Mouse (Mus musculus) midbrain, embryonic 11.5 days (tissue): ENCODE measurements around the gene Smc3. TPM values are rescaled to one million over a fixed set of nuclear protein-coding genes. Genes with fewer than 3 reads are reported as not detected.
A peak's percentile ranks its signal among the peaks of the same experiment; 100 is the strongest.

ENCODE experiments used
- ATAC-seq: fragments of 200-750 bp; cut with Nextera tagmentation; 2 replicates; pipeline ENCODE4 v1.8.0; 2017; ENCODE audit warnings: moderate TSS enrichment, moderate library complexity; ENCODE audit not compliant: low FRiP score
- DNase-seq: peaks from one replicate; pipeline ENCODE4 v3.0.0; 2015; ENCODE audit warnings: low spot score; ENCODE audit errors: missing footprints
- H3K27ac ChIP-seq: fragments of 300-500 bp; sonication (generic); 2 replicates; pipeline ENCODE4 v1.5.1; 2014; ENCODE audit warnings: low read depth, low read length
- H3K27me3 ChIP-seq: fragments of 300-500 bp; sonication (generic); 2 replicates; pipeline ENCODE4 v1.6.1; 2014; ENCODE audit warnings: mild to moderate bottlenecking, low read length, moderate library complexity, mixed read lengths; ENCODE audit not compliant: control insufficient read depth, insufficient read depth
- H3K36me3 ChIP-seq: fragments of 300-500 bp; sonication (generic); 2 replicates; pipeline ENCODE4 v1.6.1; 2014; ENCODE audit warnings: mild to moderate bottlenecking, low read length, moderate library complexity, mixed read lengths; ENCODE audit not compliant: control insufficient read depth, insufficient read depth
- H3K4me1 ChIP-seq: fragments of 300-500 bp; sonication (generic); 2 replicates; pipeline ENCODE4 v1.6.1; 2014; ENCODE audit warnings: low read length; ENCODE audit not compliant: control insufficient read depth, insufficient read depth
- H3K4me2 ChIP-seq: fragments of 300-500 bp; sonication (generic); 2 replicates; pipeline ENCODE4 v1.6.1; 2014; ENCODE audit warnings: mild to moderate bottlenecking, moderate library complexity
- H3K4me3 ChIP-seq: fragments of 300-500 bp; sonication (generic); 2 replicates; pipeline ENCODE4 v1.5.1; 2014; ENCODE audit warnings: low read depth, low read length
- H3K9ac ChIP-seq: fragments of 300-500 bp; sonication (generic); 2 replicates; pipeline ENCODE4 v1.6.1; 2014; ENCODE audit warnings: low read length
- H3K9me3 ChIP-seq: fragments of 300-500 bp; sonication (generic); 2 replicates; pipeline ENCODE4 v1.6.1; 2016; ENCODE audit warnings: low read length; ENCODE audit not compliant: control insufficient read depth
- WGBS: fragments of 180-500 bp; shearing (Covaris S2); extraction: QIAGEN DNeasy Blood & Tissue Kit; methylation state at CpG from one replicate; pipeline ENCODE4 v1.1.7; 2014; 5-methylcytosine and 5-hydroxymethylcytosine counted together
- polyA plus RNA-seq: library from polyadenylated mRNA; unstranded; fragments of >200 nt; fragmentation: Nextera tagmentation; extraction: Ambion mirVana; gene quantifications from 2 replicates; pipeline ENCODE4 v1.2.1, GENCODE M21; 2014

Gene Smc3
- 95.1 and 102 TPM in 2 replicates for polyA plus RNA-seq

GRCm38 (mm10) chr19:53599757-53600539 is at the start of gene Smc3:
Smc3 (plus strand) TSS chr19:53600398.
- peak; percentile 98 for ATAC-seq
- H3K4me3 ChIP-seq: peak within 1 kb of the TSS; percentile 99
- H3K27me3 ChIP-seq: no peaks in the 10 kb centered on the region
- H3K27ac ChIP-seq: peak within 1 kb of the TSS; percentile 94
- no peaks in the 10 kb centered on the region for H3K9me3 ChIP-seq
- under 1% methylated on average over 70 of the region's 70 CpGs for WGBS
- peak within 1 kb of the TSS; percentile 95 for H3K9ac ChIP-seq
- H3K4me1 ChIP-seq: peaks cover 14% of the 10 kb centered on the region
- peak; percentile 99 for DNase-seq
- H3K4me2 ChIP-seq: peak within 1 kb of the TSS; percentile 79
- H3K36me3 ChIP-seq: no peaks in the 10 kb centered on the region

DNA sequence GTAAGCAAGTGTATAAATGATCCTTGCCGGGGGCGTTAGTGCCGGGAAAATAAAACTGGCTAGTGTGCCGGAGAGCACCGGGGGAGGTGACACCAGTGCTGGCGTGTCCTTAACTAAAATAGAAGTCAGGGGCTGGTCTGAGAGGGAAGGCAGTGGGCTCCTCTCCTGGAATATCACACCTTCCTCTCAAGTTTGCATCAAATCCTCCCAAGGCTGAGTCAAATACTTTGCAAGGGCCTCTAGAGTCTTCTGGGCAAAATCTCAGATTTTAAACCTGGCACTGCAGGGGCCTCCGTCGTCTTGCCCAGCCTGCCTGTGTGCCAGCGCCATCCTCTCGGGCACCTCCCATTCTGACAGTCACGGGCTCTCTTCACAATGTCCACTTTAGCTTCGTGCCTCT is 49.2 kb upstream of the Smc3 start:
- Histone ChIP-seq H3K9me3 (no peaks in the 10 kb centered on the region), H3K27me3 (no peaks in the 10 kb centered on the region), H3K4me1 (peaks cover 5% of the 10 kb centered on the region), H3K4me2 (no peak overlapping the region), H3K9ac (no peak overlapping the region), H3K27ac (no peak overlapping the region), H3K4me3 (no peak overlapping the region), H3K36me3 (no peaks in the 10 kb centered on the region)
- DNase-seq (no peak), ATAC-seq (no peak)
- WGBS: 86% methylated on average over 12 of the region's 12 CpGs

- WGBS: 45% methylated on average over 10 of the region's 10 CpGs
Observed at GRCm38 (mm10) chr19:53552216-53552786, 47.9 kb upstream of the Smc3 start.

GRCm38 (mm10) chr19:53552795-53553194 is 47.4 kb upstream of the Smc3 start:
- Histone ChIP-seq H3K4me2 (no peak overlapping the region), H3K4me1 (peaks cover under 1% of the 10 kb centered on the region), H3K27me3 (no peaks in the 10 kb centered on the region), H3K27ac (no peak overlapping the region), H3K36me3 (no peaks in the 10 kb centered on the region), H3K9ac (no peak overlapping the region), H3K9me3 (no peaks in the 10 kb centered on the region), H3K4me3 (no peak overlapping the region)
- DNase-seq (no peak), ATAC-seq (no peak)
- 70% methylated on average over 6 of the region's 6 CpGs for WGBS

More at GRCm38 (mm10) chr19:53552216-53552786, 47.9 kb upstream of the Smc3 start:
- Histone ChIP-seq H3K4me2 (no peak overlapping the region), H3K4me1 (peaks cover 5% of the 10 kb centered on the region), H3K27ac (no peak overlapping the region), H3K4me3 (no peak overlapping the region), H3K27me3 (no peaks in the 10 kb centered on the region), H3K9me3 (no peaks in the 10 kb centered on the region), H3K36me3 (no peaks in the 10 kb centered on the region), H3K9ac (no peak overlapping the region)
- ATAC-seq: no peak
- no peak for DNase-seq

GRCm38 (mm10) chr19:53554402-53554801 is 45.8 kb upstream of the Smc3 start:
- H3K9me3 ChIP-seq: no peaks in the 10 kb centered on the region
- WGBS: 87% methylated on average over 11 of the region's 11 CpGs
- H3K9ac ChIP-seq: no peak overlapping the region
- H3K36me3 ChIP-seq: no peaks in the 10 kb centered on the region
- no peak for ATAC-seq
- H3K27me3 ChIP-seq: no peaks in the 10 kb centered on the region
- no peaks in the 10 kb centered on the region for H3K4me1 ChIP-seq
- no peak overlapping the region for H3K4me3 ChIP-seq
- no peak overlapping the region for H3K4me2 ChIP-seq
- H3K27ac ChIP-seq: no peak overlapping the region
- DNase-seq: no peak

DNA sequence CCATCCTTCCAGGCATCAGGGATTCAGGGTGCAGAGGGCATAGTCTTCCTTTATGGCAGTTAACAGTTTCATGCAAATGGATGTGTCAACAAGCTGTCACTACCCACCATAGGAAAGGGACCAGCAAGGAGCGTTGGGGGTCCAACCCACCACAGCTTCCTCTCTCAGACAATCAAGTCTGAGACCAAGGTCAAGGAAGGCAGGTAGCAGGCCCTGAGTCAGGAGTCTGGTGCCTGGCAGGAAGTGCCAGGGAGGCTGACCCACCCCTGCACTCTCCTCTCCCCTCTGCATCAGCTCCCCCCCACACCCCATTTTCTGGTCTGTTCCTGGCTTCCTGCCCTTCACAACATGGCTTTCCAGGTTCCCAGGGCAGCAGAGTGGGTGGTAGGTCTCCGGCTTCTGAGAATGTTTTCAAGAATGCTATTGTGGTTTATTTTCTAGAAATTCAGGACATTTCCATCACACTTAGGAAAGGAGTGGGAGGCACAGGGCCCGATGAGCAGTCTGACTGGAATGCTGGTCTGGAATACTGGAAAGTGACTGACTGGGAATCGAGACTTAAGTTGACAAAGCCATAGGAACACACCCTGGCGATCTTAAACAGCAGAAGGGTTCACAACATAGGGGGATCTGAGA is 45.1 kb upstream of the Smc3 start:
- no peak overlapping the region for H3K4me3 ChIP-seq
- H3K4me1 ChIP-seq: no peaks in the 10 kb centered on the region
- H3K9ac ChIP-seq: no peak overlapping the region
- WGBS: 81% methylated on average over 5 of the region's 5 CpGs
- no peak overlapping the region for H3K27ac ChIP-seq
- H3K9me3 ChIP-seq: no peaks in the 10 kb centered on the region
- no peaks in the 10 kb centered on the region for H3K36me3 ChIP-seq
- no peak for DNase-seq
- no peak overlapping the region for H3K4me2 ChIP-seq
- no peaks in the 10 kb centered on the region for H3K27me3 ChIP-seq
- no peak for ATAC-seq

GRCm38 (mm10) chr19:53556841-53557240 is 43.4 kb upstream of the Smc3 start:
- Histone ChIP-seq H3K9me3 (no peaks in the 10 kb centered on the region), H3K4me3 (no peak overlapping the region), H3K4me2 (no peak overlapping the region), H3K4me1 (no peaks in the 10 kb centered on the region), H3K27ac (no peak overlapping the region), H3K27me3 (no peaks in the 10 kb centered on the region), H3K9ac (no peak overlapping the region), H3K36me3 (no peaks in the 10 kb centered on the region)
- 44% methylated on average over 6 of the region's 6 CpGs for WGBS
- ATAC-seq: no peak
- no peak for DNase-seq

GRCm38 (mm10) chr19:53557267-53557936 is 42.8 kb upstream of the Smc3 start:
- H3K4me1 ChIP-seq: no peaks in the 10 kb centered on the region
- DNase-seq: no peak
- H3K4me3 ChIP-seq: no peak overlapping the region
- no peak overlapping the region for H3K27ac ChIP-seq
- no peak for ATAC-seq
- H3K36me3 ChIP-seq: no peaks in the 10 kb centered on the region
- no peaks in the 10 kb centered on the region for H3K9me3 ChIP-seq
- H3K4me2 ChIP-seq: no peak overlapping the region
- 36% methylated on average over 20 of the region's 20 CpGs for WGBS
- no peaks in the 10 kb centered on the region for H3K27me3 ChIP-seq
- no peak overlapping the region for H3K9ac ChIP-seq
